Mouse (Mus musculus) liver, embryonic 18 days (tissue): ENCODE data around the gene Arhgap35. TPM values are rescaled to one million over a fixed set of nuclear protein-coding genes. Genes with fewer than 3 reads are reported as not detected.

Experiments
- polyA plus RNA-seq: library from polyadenylated mRNA; depleted of rRNA; stranded (reverse); fragments of >200 nt; gene quantifications from 2 replicates; pipeline ENCODE4 v1.2.3, GENCODE M21; 2012; rRNA removed

Arhgap35 gene
- polyA plus RNA-seq = 4.2 TPM in 2 replicates

DNA sequence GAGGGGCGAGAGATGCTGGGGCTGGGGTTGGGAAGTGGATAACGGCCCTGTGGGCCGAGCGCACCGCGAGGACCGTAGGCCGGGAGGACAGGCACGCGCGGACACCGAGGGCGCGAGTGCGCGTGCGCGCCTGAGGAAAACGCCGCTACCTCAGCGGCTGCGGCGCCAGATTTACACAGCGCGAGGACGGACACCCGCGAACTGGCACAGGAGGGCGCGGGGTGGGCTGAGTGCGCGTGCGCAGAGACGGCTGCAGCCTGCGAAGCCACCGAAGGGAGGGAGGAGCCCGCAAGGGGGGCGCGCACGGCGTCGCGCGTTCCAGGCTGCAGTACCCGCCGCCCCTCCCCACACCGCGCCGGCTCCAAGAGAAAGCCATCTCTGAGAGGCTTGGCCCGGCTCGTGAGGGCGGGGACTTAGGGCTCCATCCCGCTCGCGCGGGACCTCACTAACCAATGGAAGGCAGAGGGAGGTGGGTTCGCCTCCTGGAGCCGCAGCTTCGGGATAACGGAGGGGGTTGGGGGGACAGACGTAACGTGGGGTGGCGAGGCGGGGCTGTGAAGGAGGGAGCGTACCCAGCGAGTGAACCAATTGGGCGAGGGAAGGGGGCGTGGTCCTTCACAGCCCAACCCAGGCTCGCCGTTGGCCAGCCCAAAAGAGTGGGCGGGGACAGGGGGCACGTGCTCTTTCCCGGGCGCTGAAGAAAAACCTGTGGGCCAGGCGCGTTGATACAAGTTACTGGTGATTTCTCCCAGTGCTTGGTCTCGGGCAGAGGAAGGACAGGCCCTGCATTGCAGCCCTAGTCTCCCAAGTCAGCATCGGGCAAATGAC lies at the start of gene Arhgap35:
TSS of gene Arhgap35 (minus strand) at position 106 of the 828 bp plus-strand sequence.

DNA sequence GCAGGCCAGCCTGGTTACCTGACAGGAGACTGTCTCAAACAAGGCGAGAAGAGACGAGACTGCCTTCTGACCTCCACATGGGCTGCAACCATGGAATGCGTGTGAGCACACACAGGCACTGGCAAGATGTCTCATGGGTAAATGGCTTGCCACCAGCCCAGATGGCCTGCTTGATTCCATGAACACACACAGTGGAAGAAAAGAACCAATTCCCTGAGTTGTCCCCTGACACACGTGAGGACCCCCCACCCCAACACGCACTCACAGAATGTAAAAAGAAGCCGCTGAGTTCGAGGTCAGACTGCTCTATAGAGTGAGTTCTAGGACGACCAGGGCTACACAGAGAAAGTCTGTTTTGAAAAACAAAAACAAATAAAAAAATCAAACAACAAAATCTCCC lies 137.2 kb downstream of the Arhgap35 start, which contains the start of gene Npas1:
TSS of gene Npas1 (minus strand) at position 101 of the 400 bp plus-strand sequence.

DNA sequence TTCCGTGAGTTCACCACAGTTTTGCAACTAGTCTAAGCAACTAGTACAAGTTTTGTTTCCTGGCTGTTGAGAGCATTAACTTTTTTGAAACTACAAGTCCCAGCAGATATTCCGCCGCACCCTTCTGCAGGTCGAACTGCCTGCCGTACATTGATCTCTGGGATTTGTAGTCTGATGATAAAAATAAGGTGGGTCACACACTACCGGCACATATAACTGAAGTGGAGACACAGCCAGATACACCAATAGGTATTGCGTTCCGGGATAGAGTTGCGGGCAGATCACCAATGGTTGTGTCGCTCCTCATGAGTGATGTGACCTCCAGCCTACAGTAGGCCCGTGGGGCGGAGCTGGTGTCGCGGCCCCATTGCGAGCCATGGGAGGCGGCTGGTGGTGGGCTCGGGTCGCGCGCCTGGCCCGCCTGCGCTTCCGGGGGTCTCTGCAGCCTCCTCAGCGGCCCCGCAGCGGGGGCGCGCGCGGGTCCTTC lies 162.2 kb downstream of the Arhgap35 start, which contains the start of gene Tmem160:
TSS of gene Tmem160 (plus strand) at position 193 of the 487 bp plus-strand sequence.

Other genes with a start within 250 kb of the Arhgap35 start
- 34.6 and 36.3 TPM in 2 replicates for gene Sae1, start 227.2 kb downstream of the Arhgap35 start, polyA plus RNA-seq
- 8.5 and 12.1 TPM in 2 replicates for gene Zc3h4, start 214.1 kb downstream of the Arhgap35 start, polyA plus RNA-seq
- 22.2 TPM in 2 replicates for gene Tmem160, start 162.2 kb downstream of the Arhgap35 start, polyA plus RNA-seq
- gene Npas1, start 137.3 kb downstream of the Arhgap35 start, polyA plus RNA-seq = not detected in 2 replicates
- gene Ceacam15, start 60.7 kb upstream of the Arhgap35 start, polyA plus RNA-seq = not detected in 2 replicates
- not detected in 2 replicates for gene Ceacam9, start 106.9 kb upstream of the Arhgap35 start, polyA plus RNA-seq
- gene Ap2s1, start 123.4 kb upstream of the Arhgap35 start, polyA plus RNA-seq = 154 and 157 TPM in 2 replicates
- 73.9 and 75.4 TPM in 2 replicates for gene Slc1a5, start 166.3 kb upstream of the Arhgap35 start, polyA plus RNA-seq
- gene Strn4, start 200.9 kb upstream of the Arhgap35 start, polyA plus RNA-seq = 30.6 and 36.3 TPM in 2 replicates
- gene Fkrp, start 201.7 kb upstream of the Arhgap35 start, polyA plus RNA-seq = 7.4 and 7.5 TPM in 2 replicates
- 4.9 and 5.2 TPM in 2 replicates for gene Prkd2, start 227.9 kb upstream of the Arhgap35 start, polyA plus RNA-seq